Mouse (Mus musculus): Measurements from ENCODE around the gene Dcst1.

Dcst1 gene

DNA sequence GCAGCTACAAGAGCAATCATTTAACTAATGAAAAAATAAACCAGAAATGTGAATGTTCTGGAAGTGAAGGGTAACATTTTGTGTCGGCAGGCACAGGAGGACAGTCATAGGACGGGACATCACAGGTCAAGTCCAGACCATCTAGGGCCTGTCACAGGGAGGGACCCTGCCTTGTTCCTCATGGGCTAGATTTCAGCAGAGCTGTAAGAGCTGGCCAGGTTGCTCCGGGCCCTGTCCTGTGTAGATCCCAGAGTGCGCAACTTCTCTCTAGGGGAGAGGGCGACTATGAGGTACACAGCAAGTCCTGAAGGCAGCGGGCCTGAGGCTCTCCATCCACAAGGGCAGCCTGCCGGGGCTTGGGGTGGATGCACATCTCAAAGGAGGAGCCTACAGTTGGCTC is 3.4 kb downstream of the Dcst1 start, which contains the start of gene Dcst2:
Dcst2 (plus strand) TSS at position 301 of the 400 bp plus-strand sequence.
- DNase-seq (ENCODE audit: low spot score) = peak; percentile 3

DNA sequence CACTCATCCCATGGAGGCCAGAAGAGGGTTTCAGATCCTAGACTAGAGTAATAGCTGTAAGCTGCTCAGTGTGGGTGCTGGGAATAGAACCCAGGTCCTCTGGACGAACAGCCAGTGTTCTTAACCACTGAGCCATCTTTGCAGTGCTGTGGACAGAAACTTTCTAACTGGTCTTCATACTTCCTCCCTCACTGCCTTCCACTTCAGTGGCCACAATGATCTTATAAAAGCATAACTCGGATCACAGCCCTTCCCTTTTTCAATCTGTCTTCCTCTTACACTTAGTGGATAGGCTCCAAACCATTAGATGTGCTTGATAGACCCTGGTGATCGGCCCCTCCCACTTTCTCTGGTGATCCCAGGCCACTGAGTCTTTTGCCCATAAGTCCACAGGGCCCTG is 4.8 kb downstream of the Dcst1 start:
- DNase-seq (ENCODE audit: low spot score) = no peak

DNA sequence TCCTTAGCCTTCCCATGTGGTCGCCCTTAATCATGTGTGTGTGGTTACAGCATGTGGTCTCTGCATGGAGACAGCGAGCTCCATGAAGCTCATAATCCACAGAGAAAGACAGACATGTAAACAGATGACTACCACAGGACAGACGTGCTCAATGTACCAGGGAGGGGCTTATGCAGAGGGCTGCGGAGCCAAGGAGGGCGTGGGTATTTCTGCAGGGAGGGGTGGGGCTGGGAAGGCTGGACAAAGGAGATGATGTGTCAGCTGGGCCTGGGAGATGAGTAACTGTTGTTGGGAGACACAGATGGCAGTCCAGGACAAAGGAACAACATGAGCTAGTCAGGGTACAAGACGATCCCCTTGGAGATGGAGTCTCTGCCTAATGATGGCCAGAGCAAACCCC is 5.4 kb downstream of the Dcst1 start:
- DNase-seq (ENCODE audit: low spot score) = peak; percentile 4

DNA sequence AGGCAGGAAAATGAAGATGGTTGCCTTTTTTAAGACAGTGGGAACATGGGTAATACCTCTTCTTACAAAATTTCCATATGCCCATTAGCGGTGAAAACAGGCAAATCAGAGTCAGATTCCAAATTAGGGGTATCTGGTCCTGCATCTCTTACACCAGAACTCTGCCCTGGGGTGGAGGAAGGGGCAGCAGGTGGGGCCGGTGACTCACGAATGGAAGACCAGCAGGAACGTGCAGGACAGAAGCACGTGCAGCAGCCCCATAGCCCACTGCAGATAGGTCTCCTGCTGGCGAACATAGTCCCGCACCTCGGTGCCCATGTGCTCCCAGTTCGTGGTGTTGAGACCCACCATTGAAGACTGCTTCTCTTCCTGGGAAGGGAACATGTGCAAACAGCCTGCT is 9.0 kb downstream of the Dcst1 start:
- DNase-seq (ENCODE audit: low spot score) = no peak

DNA sequence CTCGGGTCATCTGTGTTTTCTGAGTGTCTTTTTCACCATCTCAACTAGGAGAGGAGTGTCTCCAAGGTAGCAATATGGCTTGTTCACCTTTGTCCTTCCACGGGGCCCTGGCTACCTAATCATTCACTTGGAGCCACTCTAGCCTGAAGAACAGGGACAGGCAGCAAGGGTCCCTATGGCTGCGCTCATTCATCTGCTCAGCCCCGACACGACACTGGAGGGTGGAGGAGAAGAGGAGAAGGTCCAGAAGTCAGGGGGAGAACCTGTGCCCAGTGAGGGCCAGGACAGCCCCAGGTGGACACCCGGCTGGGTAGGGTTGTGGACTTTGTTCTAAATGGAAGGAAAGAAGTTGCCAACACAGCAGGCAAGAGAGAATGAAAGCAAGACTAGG is 9.5 kb downstream of the Dcst1 start:
- DNase-seq (ENCODE audit: low spot score) = no peak

DNA sequence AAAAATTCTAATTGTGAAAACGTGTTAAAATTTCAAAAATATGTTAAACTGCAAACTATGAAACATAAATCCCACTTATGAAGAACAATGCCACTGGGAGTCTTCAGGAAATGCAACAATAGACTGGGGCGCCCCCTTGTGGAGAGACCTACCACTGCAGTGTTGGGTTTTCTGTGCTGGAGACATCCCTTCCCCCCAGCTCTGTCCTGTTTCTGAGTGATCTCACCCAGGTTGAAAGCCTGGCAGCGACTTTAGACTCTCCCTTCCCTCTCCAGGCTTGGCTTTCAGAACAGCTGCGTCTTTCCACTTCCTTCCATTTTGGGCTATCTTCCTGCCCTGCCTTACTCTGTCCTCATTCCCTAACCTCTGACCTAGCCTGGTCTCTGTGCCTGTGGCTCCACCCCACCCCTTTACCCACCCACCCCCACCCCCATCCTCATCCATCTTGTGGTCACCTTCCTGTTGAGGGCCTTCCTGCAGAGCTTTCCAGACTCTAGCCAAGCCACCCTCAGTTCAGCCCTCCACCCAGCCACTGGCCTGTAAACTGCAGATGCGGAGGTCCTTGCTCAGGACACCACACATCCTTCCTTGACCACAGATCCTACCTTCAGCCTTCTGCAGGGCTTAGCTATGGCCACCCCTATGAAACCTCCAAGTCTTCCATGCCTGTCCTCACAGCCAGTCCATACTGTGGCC is 10.1 kb downstream of the Dcst1 start:
- DNase-seq (ENCODE audit: low spot score) = peak; percentile 80

DNA sequence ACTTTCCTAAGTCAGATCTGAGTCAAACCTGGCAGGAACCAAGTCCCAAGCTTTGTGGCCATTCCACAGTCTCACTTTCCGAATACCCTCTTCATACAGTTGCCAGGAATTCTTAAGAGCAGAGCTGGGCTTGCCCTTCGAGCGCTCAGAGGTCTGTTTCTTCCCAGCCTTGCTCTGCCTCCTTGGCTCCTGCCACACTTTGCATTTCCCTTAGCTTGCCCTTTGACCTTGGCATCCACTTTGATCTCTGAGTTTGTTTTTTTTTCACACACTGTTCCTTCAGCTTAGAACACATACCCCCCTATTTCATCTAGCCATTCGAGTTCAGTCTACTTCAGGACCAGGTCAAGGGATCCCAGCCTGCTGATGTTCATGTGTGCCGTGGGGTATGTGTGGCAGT is 13.8 kb downstream of the Dcst1 start:
- DNase-seq (ENCODE audit: low spot score) = no peak

DNA sequence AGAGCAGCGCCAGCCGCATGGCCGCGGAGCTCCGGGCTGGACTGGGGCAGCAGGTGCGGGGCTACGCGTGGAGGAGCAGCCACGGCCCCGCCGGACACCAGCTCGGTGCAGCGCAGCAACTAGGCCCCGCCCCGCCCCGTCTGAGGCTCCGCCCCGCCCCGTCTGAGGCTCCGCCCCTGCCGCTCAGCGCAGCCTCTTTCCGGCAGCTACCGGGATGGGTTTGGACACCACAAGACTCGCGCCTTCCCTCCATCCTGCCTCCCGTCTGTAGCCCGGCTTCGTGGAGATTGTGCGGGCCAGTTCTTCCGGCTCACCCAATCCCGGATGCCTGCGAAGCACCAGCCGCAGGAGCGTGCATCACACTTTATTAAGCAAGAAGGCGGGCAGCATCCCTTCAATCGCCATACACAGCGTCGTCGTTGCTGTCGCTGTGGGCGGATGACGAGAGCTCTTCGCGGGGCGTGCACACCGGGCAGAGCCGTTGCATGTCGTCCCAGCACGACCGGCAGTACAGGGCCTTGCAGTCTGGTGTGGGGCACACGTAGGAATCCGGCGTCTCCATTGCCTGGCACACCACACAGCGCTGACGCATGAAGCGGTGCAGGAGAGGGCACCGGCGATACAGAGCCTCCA is 15.1 kb downstream of the Dcst1 start, which contains the start of gene Adam15:
Adam15 (minus strand) TSS at position 128 of the 633 bp plus-strand sequence.
- DNase-seq (ENCODE audit: low spot score) = peak; percentile 90

DNA sequence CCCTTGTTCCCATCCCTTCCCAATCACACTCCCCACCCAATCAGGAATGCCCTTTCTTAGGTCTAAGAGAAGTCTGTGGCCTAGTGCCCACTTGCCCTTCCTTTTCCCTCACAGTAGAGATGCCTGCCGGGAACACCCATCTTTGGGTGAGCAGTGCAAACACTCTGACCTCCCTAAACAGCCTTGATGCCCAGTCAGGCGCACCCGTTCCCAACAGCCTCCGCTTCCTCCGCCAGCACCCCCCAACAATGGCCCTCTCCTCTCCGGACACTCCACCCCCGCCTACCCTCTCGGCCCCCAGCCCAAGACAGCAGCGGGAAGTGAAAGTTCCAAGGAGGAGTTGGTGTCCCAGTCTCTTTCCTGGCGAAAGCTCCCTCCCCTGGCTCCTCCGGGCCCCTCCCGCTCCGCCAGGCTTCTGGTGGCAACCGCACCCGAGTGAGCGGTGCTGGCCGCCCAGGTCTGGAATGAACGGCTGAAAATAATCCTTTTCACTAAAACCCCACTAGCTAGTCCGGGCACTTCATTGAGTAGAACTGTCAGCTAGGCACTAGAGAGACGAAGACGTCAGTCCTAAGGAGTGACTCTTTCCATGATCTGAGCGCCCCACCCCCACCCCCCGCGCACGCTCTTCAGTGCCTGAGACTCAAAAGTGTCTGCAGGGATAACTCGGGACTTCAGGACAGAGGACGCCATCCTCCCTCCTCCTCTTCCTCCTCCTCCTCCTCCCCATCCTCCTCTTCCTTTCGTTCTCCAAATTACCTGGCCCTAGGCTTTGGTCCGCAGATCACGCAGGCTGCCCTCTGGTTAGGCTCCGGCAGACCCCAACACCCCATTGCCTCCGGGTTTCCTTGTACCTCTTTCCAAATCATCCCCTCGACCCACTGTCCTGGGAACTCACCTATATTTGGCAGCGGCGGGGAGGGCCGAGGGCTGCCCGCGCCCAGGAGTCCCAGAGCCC is 15.9 kb downstream of the Dcst1 start:
- peak; percentile 53 for DNase-seq (ENCODE audit: low spot score)

DNA sequence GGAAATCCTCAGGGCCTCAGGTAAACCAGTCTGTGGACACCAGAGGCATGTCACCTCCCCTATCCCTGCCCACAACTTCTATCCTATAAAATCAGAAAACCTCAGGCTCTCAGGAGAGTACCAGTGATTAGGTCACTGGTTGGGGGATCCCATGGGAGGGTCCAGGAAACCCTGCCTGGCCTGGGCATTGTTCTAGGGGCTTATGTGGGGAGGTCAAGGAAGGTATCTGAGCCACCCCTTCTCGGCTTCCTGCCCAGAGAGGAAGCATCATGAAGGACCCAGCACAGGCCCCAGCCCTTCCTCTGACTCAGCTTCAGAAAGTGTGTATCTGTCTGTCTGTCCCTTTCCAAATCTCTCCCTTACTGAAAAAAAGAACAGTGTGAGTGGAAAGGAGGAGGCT is 17.1 kb downstream of the Dcst1 start:
- DNase-seq (ENCODE audit: low spot score) = no peak

DNA sequence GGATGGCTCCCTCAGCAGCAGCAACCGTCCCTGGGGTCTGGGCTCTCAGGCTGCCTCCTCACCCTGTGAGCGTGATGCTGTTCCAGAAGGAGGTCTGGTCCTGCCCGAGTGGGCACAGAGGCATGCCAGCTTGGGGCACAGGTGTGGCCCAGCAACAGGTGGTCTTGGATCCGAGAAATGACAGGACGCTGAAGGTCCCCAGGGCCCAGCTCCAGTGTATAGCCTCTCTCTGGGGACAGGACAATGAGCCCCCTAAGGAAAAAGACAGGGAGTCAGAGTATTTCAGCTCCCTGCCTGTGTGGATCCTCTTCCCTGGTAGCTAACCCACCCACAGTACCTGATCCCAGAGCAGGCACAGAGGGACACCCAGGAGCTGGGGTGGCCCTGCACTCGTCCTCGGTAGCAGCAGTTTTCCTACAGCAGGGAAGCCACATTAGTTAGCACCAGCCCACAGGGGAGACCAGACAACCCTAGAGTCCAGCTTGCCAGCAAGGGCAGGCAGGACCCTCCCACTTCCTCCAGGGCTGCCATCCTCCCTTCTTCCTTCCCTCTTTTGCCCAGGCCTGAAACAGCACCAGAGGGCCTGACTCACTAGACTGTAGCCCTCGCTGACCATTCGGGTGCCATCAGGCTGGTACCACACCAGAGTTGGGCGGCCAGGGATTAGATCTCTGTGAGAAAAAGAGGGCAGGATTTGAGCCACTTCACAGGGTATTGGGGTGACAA is 18.1 kb downstream of the Dcst1 start:
- DNase-seq (ENCODE audit: low spot score) = no peak

DNA sequence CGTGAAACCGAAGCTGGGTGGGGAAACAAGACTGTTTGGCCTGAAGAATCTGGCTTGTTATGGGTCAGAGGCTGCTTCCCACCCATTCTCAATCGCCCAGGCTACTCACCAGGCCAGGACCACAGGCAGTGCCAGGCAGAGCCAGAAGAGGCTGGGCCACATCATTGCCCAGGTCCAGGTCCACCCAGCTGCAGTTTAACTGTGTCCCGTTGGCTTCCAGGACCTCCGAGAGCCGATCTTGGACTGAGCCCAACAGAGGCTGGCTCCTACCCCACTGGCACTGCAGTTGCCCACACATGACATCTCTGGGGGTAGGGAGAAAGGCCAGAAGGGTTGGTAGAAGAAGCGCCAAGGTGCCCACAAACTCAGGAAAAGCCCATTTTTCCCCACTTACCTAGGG is 21.8 kb downstream of the Dcst1 start:
- DNase-seq (ENCODE audit: low spot score) = no peak

DNA sequence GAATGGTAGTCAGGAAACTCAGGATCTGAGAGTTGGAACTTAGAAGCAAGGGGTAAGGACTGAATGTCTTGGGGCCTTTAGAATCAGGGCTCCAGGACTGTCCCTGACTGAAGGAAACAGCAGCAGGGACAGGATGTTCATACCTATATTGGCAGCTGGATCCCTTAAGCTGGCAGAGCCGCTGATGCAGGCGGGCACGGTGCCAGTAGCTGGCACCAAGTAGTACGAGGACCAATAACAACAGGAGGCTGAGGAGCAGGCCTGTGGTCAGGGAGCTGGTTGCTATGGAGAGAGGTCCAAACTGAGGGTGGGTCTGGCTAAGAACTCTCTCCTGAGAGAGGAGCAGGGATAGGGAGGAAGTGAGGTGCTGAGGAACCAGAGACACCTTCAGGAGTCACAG is 23.3 kb downstream of the Dcst1 start:
- DNase-seq (ENCODE audit: low spot score) = no peak

DNA sequence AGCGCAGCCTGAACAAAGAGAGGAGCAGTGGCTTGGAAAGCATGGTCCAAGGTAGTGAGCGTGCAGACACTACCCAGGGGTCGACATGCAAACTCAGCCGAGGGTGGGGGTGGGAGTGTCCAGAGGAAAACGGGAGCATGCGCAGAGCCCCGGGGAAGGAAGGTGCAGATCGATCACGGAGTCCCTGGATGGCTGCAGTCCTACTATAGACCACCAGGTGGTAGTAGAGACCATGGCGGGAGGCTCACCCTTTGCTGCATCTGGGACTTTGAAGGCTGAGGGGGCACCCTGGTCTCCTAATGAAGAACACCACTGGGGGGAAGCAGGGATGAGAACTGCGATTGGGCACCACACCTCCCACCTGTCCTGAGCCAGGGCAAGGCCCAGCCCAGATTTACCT is 24.6 kb downstream of the Dcst1 start:
- DNase-seq (ENCODE audit: low spot score) = peak; percentile 61

DNA sequence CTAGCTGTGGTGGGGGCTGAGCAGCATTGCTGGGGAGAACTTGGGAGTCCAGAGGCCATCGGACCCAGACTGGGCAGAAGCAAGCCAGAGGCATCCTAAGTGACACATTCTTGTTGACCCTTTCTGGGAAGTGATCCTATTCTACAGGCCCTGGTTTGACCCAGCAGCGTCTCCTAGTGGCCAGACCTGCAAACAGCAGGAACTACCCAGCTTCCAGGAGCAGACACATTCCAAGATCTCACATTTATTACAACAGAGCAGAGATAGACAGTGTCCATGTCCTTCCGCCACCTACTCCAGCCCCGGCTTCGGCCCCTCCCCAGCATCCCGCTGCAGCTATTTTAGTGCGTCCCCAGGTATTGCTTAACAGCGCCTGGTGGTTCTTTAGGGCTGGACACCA is 25.6 kb downstream of the Dcst1 start:
- peak; percentile 64 for DNase-seq (ENCODE audit: low spot score)

DNA sequence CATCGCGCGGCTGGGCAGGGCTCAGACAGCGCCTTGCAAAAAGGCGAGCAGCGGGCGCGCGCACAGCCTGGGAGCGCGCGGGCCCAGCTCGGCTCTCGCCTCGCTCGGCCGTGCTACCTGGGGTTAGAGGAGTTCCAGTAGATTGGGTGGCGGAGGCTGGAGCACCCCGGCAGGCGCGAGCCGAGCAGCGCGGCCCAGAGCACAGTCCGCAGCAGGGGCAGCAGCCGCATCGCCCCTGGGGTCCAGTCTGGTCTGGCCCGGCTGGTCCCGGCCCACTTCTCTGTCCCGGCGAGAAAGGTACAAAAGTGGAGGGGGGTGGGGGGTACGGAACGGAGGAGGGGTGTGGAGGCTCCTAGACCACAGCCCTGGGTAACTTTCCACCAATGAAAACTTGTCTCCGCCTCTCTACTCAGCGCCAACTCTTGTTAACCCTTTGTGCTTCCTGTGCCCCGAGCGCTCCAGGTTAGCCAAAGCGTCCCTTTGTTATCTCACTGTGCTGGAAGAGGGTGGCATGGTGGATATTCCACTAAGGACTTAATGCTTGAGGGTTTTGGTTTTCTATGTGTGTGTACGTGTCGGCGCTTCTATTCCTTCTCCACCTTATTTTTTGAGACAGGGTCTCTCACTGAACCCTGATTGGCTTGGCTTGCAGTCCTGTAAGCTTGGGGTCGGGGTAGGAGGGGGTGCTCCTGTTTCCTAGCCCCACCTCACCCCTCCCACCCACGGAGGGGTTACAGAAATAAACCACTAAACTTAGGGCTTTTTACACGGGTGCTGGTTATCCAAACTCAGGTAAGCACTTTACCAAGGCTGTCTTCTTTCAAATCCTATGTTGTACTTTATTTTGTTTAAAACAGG is 27.1 kb downstream of the Dcst1 start, which contains the start of gene Efna4:
Efna4 (minus strand) TSS at position 308 of the 858 bp plus-strand sequence.
- peak; percentile 68 for DNase-seq (ENCODE audit: low spot score)

DNA sequence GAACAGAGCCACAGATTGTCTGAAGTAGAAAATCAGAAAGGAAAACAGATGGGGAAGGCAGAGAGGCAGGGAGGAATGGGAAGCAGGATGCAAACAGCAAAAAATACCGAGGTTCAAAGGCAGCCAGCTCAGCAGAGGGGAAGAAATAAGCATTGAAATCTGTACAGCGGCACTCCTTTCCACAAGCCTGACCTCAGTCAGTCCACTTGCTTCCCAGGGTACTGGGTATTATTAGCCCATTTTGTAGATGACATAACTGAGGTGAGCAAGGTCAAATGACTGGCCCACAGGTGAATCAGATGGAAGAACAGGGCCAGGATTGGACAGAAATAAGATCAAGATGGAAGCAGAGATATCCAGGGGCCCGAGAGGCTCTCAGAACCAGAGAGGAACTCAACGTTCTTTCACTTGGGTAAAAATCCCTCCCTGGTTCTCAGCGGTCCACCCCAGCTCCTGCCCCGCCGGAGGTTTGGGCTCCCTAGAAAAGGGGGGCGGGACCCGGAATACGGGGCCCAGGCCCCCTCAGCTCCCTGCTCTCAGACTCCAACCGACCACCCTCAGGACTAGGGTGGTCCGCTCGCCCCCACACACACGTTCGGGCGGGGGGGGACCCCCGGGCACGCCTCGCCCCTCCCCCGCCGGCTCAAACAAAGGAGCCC is 27.9 kb downstream of the Dcst1 start:
- no peak for DNase-seq (ENCODE audit: low spot score)

DNA sequence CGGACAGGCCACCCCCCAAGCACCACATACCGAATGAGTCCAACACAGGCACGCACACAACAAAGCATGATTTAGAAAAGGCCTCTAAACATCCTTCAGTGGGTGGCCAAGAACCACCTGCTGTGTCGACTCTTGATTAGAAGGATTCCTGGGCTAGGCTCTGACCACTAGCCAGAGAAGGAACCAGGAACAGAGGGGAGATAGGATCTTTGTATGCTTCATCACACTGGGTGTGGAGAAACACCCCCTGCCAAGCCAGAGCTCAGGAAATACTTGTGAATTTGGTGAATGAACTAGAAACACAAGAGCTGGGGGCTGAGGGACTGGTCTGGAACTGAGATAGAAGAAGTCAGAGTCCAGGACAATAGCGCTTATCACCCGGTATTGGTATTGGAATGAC is 28.5 kb downstream of the Dcst1 start:
- DNase-seq (ENCODE audit: low spot score) = no peak

DNA sequence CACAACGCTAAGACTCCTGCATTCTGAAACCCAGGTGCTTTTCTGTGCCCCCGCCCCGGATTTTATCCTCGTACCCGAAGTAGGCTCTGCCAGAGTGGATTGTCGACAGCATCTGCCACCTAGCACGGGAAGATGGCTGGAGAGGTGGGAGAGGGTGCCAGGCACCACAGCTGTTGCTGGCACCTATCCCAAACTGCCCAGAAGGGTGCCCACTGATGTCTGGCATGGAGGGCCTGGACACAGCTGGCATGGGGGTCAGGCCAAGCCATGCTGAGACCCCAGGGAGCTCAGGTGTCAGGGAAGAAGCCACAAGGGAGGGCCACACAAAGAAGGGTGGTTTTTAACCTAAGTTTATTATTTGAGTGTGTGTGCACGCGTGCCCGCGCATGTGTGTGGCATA is 32.0 kb downstream of the Dcst1 start:
- no peak for DNase-seq (ENCODE audit: low spot score)

DNA sequence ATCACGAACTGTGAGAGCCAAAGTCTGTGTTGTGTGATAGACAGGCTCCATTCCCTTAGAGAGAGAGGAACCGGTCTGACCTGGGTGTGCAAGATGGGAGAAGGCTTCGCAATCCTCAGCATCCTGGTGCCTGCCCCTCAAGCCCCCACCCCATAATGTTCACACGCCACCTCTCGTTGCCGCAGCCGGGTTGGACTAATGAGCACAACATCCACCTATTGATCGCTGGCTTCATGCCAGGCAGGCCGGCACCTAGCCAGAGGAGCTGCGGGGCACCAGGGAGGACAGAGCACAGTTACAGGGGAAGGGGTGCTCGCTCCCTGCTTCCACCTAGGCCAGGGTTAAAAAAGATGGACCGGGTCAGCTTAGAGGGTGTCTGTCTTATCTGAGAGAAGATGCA is 32.6 kb downstream of the Dcst1 start:
- no peak for DNase-seq (ENCODE audit: low spot score)

Measured in ovary, postnatal 36 days (tissue).